Mouse (Mus musculus) heart, embryonic 10.5 days (tissue): ENCODE data around the gene Evi5l. TPM values are rescaled to one million over a fixed set of nuclear protein-coding genes. Genes with fewer than 3 reads are reported as not detected.
A peak's percentile ranks its signal among the peaks of the same experiment; 100 is the strongest.
"Not testable (repeated sequence)": the region's sequence is repeated elsewhere in the genome, so short reads cannot be mapped to it uniquely, and the experiment has no call there.

Experiments used
- DNase-seq: peaks from one replicate; pipeline ENCODE4 v3.0.0-alpha.2; 2017; ENCODE audit warnings: low spot score
- H3K27ac ChIP-seq: fragments of 300-500 bp; sonication (generic); 2 replicates; pipeline ENCODE4 v1.5.1; 2016; ENCODE audit warnings: mild to moderate bottlenecking
- H3K27me3 ChIP-seq: fragments of 300-500 bp; sonication (generic); 2 replicates; pipeline ENCODE4 v1.6.1; 2016; ENCODE audit warnings: mild to moderate bottlenecking; ENCODE audit not compliant: poor library complexity, insufficient read depth, severe bottlenecking
- H3K36me3 ChIP-seq: fragments of 300-500 bp; sonication (generic); 2 replicates; pipeline ENCODE4 v1.6.1; 2016; ENCODE audit warnings: mild to moderate bottlenecking, moderate library complexity
- H3K4me1 ChIP-seq: fragments of 300-500 bp; sonication (generic); 2 replicates; pipeline ENCODE4 v1.6.1; 2016; ENCODE audit warnings: mild to moderate bottlenecking
- H3K4me3 ChIP-seq: fragments of 300-500 bp; sonication (generic); 2 replicates; pipeline ENCODE4 v1.5.1; 2016; ENCODE audit warnings: mild to moderate bottlenecking, moderate library complexity
- H3K9me3 ChIP-seq: fragments of 300-500 bp; sonication (generic); 2 replicates; pipeline ENCODE4 v1.6.1; 2016; ENCODE audit warnings: mild to moderate bottlenecking, moderate library complexity
- WGBS: fragments of 180-500 bp; shearing (Covaris S2); methylation state at CpG from one replicate; pipeline ENCODE4 v1.1.7; 2016; 5-methylcytosine and 5-hydroxymethylcytosine counted together
- polyA plus RNA-seq: library from polyadenylated mRNA; unstranded; fragments of >200 nt; fragmentation: Nextera tagmentation; extraction: Ambion mirVana; gene quantifications from 2 replicates; pipeline ENCODE4 v1.2.1, GENCODE M21; 2016

Evi5l gene
- polyA plus RNA-seq, 1 experiment from 2014 or later: 16.1 TPM

DNA sequence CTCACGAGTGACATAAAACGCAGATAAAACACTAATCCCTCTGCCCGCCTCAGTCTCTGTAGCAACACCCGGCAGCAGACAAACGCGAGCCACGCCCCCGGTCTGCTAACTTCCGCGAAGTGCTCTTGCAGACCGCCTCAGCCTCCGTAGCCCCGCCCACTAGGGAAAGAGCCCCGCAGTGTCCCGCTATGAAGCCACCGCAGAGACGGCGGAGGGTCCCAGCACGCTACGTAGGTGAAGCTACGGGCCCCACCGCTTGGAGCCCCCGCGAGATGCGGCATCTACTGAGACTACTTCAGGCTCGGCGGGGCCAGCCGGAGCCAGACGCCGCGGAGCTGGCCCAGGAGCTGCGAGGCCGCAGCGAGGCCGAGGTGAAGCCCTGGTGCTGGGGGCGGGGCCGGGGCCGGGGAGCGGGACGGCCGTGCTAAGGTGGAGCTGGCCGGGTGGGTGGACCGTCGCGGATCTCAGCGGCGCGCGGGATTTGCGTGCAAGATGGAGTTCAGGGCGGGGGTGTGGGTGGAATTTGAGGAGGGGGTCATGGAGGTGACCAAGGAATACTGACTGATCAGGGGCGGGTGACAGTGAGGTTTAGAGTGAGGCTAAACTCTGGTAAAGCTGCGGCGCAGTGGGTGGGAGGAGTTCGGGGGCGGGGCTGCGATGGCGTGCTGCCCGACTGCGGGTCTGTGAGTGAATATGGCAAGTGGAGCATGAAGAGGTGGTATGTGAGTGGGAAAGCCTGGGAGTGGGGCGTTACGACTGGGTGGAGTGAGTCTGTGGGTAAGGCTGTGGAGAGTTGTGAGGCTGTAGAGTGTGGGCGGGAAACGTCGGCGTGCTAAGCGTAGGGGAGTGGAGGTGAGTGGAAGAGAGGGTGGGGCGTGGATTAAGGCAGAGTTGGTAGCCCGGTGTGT is 86.8 kb downstream of the Evi5l start, which contains the start of gene Snapc2:
Gene Snapc2 (plus strand): TSS at position 147 of the 908 bp plus-strand sequence.
- Histone ChIP-seq H3K4me1 (peaks cover 59% of the 10 kb centered on the region), H3K36me3 (peaks cover 37% of the 10 kb centered on the region), H3K27me3 (no peaks in the 10 kb centered on the region), H3K4me3 (peak within 1 kb of the TSS; percentile 82), H3K9me3 (no peaks in the 10 kb centered on the region), H3K27ac (peak within 1 kb of the TSS; percentile 94)
- peak; percentile 96 for DNase-seq
- under 1% methylated on average over 69 of the region's 69 CpGs for whole genome bisulfite sequencing

DNA sequence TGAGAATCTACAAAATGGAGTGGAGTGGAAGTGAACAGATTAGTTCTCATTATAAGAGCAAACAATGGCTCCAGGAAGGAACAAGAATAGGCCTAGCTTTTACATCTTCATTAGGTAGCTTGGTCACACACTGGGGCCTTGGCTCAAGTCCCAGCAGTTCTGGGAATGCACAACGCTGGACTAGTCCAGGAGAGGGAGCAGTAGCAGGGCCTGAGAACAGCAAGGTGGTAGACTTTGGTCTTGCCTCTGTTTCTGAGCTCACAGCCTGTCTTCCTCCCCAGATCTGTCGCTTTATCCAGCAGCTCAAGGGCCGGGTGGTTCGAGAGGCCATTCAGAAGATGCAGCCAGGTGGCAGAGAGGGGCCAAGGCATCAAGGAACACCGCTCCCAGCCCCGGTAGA is 87.6 kb downstream of the Evi5l start:
- peak overlapping the region; percentile 82 for H3K4me3 ChIP-seq
- no peaks in the 10 kb centered on the region for H3K9me3 ChIP-seq
- H3K27ac ChIP-seq: no peak overlapping the region
- no peak for DNase-seq
- peaks cover 57% of the 10 kb centered on the region for H3K4me1 ChIP-seq
- H3K36me3 ChIP-seq: peaks cover 37% of the 10 kb centered on the region
- 69% methylated on average over 6 of the region's 6 CpGs for WGBS
- no peaks in the 10 kb centered on the region for H3K27me3 ChIP-seq

GRCm38 (mm10) chr8:4255471-4255870 is 89.1 kb downstream of the Evi5l start:
- WGBS: 86% methylated on average over 7 of the region's 7 CpGs
- H3K27ac ChIP-seq, H3K9me3 ChIP-seq, H3K27me3 ChIP-seq, DNase-seq, H3K4me3 ChIP-seq: not testable (repeated sequence)
- H3K4me1 ChIP-seq: peaks cover 52% of the 10 kb centered on the region
- H3K36me3 ChIP-seq: peaks cover 45% of the 10 kb centered on the region

GRCm38 (mm10) chr8:4256911-4257310 is 90.5 kb downstream of the Evi5l start:
- no peak for DNase-seq
- Histone ChIP-seq H3K27ac (0 out of 2 replicates have a peak overlapping the region, but pooled peaks have one; percentile 12), H3K4me3 (no peak overlapping the region)

GRCm38 (mm10) chr8:4257350-4257749 is 91.0 kb downstream of the Evi5l start:
- 83% methylated on average over 4 of the region's 4 CpGs for WGBS
- peak overlapping the region; percentile 85; the same call in 1 of the 2 replicates for H3K4me3 ChIP-seq
- peaks cover 63% of the 10 kb centered on the region for H3K36me3 ChIP-seq
- H3K27ac ChIP-seq: 0 out of 2 replicates have a peak overlapping the region, but pooled peaks have one; percentile 12
- H3K4me1 ChIP-seq: peaks cover 45% of the 10 kb centered on the region
- no peak for DNase-seq
- no peaks in the 10 kb centered on the region for H3K9me3 ChIP-seq
- no peaks in the 10 kb centered on the region for H3K27me3 ChIP-seq

More at GRCm38 (mm10) chr8:4256911-4257310, 90.5 kb downstream of the Evi5l start:
- WGBS: 56% methylated on average over 4 of the region's 4 CpGs
- Histone ChIP-seq H3K9me3 (no peaks in the 10 kb centered on the region), H3K27me3 (no peaks in the 10 kb centered on the region), H3K4me1 (peaks cover 48% of the 10 kb centered on the region), H3K36me3 (peaks cover 59% of the 10 kb centered on the region)

DNA sequence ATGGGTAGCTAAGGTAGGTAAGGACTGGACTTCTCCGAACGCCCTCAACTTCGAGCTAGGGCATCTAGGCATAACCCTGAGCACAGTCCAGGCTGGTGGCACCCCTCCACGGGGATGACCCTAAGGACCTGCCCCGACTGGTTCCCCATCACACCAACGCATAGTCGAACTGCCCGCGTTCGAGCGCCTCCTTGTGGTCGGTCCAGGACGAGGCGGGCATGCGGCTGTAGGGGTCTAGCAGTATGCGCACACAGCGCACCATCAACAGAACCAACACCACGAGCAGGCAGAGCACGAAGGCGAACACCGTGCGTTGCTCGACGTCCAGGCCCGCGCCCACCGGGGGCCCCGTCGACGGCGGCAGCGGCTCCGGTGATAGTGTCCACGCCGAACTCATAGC is 91.9 kb downstream of the Evi5l start:
- Histone ChIP-seq H3K4me1 (peaks cover 40% of the 10 kb centered on the region), H3K27ac (peak overlapping the region; percentile 92), H3K36me3 (peaks cover 72% of the 10 kb centered on the region), H3K4me3 (peak overlapping the region; percentile 85), H3K9me3 (no peaks in the 10 kb centered on the region), H3K27me3 (no peaks in the 10 kb centered on the region)
- DNase-seq: peak; percentile 91
- 2% methylated on average over 35 of the region's 35 CpGs for WGBS

GRCm38 (mm10) chr8:4258678-4259077 is 92.3 kb downstream of the Evi5l start:
- peak overlapping the region; percentile 92 for H3K27ac ChIP-seq
- peak overlapping the region; percentile 85 for H3K4me3 ChIP-seq
- H3K36me3 ChIP-seq: peaks cover 76% of the 10 kb centered on the region
- WGBS: under 1% methylated on average over 32 of the region's 32 CpGs
- peak; percentile 85 for DNase-seq
- H3K27me3 ChIP-seq: no peaks in the 10 kb centered on the region
- no peaks in the 10 kb centered on the region for H3K9me3 ChIP-seq
- H3K4me1 ChIP-seq: peaks cover 37% of the 10 kb centered on the region

GRCm38 (mm10) chr8:4259125-4259804 is 92.9 kb downstream of the Evi5l start, which contains the start of gene Ctxn1:
TSS of gene Ctxn1 (minus strand) at chr8:4259274.
- Histone ChIP-seq H3K36me3 (peaks cover 80% of the 10 kb centered on the region), H3K4me1 (peaks cover 31% of the 10 kb centered on the region), H3K4me3 (peak within 1 kb of the TSS; percentile 85), H3K9me3 (no peaks in the 10 kb centered on the region), H3K27ac (peak within 1 kb of the TSS; percentile 92), H3K27me3 (no peaks in the 10 kb centered on the region)
- 7% methylated on average over 33 of the region's 33 CpGs for WGBS
- peak; percentile 97 for DNase-seq

DNA sequence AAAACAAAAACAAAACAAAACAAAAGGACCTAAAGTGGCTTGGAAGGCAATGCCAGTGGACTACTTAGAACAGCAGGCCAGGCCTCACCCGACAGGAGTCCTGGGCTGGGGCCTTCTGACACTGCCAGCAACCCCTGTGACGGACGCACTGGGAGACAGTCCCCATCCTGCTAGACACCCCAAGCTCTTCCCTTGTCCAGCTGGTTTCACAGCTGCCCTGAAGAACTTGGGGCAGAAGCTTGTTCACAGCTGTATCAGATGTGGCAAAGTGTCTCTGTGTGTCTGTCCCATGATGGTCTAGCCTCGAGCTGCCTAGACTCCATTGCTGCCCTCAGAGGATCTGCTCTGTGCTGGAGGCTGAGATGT is 93.4 kb downstream of the Evi5l start:
- Histone ChIP-seq H3K27me3 (no peaks in the 10 kb centered on the region), H3K27ac (no peak overlapping the region), H3K36me3 (peaks cover 80% of the 10 kb centered on the region), H3K9me3 (no peaks in the 10 kb centered on the region), H3K4me1 (peaks cover 29% of the 10 kb centered on the region), H3K4me3 (no peak overlapping the region)
- 79% methylated on average over 4 of the region's 4 CpGs for WGBS
- DNase-seq: no peak

Other genes with a start within 250 kb of the Evi5l start
- not detected in 2 replicates for gene Cd209b, start 239.7 kb upstream of the Evi5l start, polyA plus RNA-seq
- 0.28 and 0.46 TPM in 2 replicates for gene Cd209c, start 211.8 kb upstream of the Evi5l start, polyA plus RNA-seq
- not detected in 2 replicates for gene Cd209f, start 60.7 kb upstream of the Evi5l start, polyA plus RNA-seq
- 0.10 TPM in 1 of 2 replicates, not detected in the other for gene Cd209g, start 32.5 kb upstream of the Evi5l start, polyA plus RNA-seq
- gene Prr36, start 50.9 kb downstream of the Evi5l start, polyA plus RNA-seq: 0.55 and 1.5 TPM in 2 replicates
- 0.19 and 0.20 TPM in 2 replicates for gene Lrrc8e, start 60.3 kb downstream of the Evi5l start, polyA plus RNA-seq
- gene Map2k7, start 72.2 kb downstream of the Evi5l start, polyA plus RNA-seq: 27.5 and 30.0 TPM in 2 replicates
- gene Gm49320, start 72.3 kb downstream of the Evi5l start, polyA plus RNA-seq: 0.59 TPM in 1 of 2 replicates, not detected in the other
- gene Tgfbr3l, start 81.6 kb downstream of the Evi5l start, polyA plus RNA-seq: 2.4 and 2.5 TPM in 2 replicates
- gene Snapc2, start 86.5 kb downstream of the Evi5l start, polyA plus RNA-seq: 47.8 and 60.2 TPM in 2 replicates
- 33.2 and 59.1 TPM in 2 replicates for gene Ctxn1, start 92.7 kb downstream of the Evi5l start, polyA plus RNA-seq
- gene Timm44, start 109.3 kb downstream of the Evi5l start, polyA plus RNA-seq: 70.2 and 72.0 TPM in 2 replicates
- 15.8 and 16.5 TPM in 2 replicates for gene Ccl25, start 158.6 kb downstream of the Evi5l start, polyA plus RNA-seq
- 229 and 261 TPM in 2 replicates for gene Elavl1, start 158.8 kb downstream of the Evi5l start, polyA plus RNA-seq